Mouse (Mus musculus) hindbrain, embryonic 16.5 days (tissue): Measurements from ENCODE around the gene Foxred1. TPM values are rescaled to one million over a fixed set of nuclear protein-coding genes. Genes with fewer than 3 reads are reported as not detected.

Source experiments
- ATAC-seq: fragments of 200-750 bp; cut with Nextera tagmentation; 2 replicates; pipeline ENCODE4 v1.8.0; 2017; ENCODE audit warnings: moderate TSS enrichment, moderate library complexity
- H3K27ac ChIP-seq: fragments of 300-500 bp; sonication (generic); 2 replicates; pipeline ENCODE4 v1.5.1; 2014; ENCODE audit warnings: low read depth, mild to moderate bottlenecking, control low read depth, low read length, moderate library complexity
- H3K27me3 ChIP-seq: fragments of 300-500 bp; sonication (generic); replicated peaks from 2 replicates; pipeline ENCODE4 v1.6.1; 2014; ENCODE audit warnings: low read length; ENCODE audit not compliant: control insufficient read depth, insufficient read depth
- H3K36me3 ChIP-seq: fragments of 300-500 bp; sonication (generic); 2 replicates; pipeline ENCODE4 v1.6.1; 2014; ENCODE audit warnings: mild to moderate bottlenecking, low read length, moderate library complexity, mixed read lengths; ENCODE audit not compliant: control insufficient read depth, insufficient read depth
- H3K4me1 ChIP-seq: fragments of 300-500 bp; sonication (generic); 2 replicates; pipeline ENCODE4 v1.6.1; 2014; ENCODE audit warnings: low read depth, low read length; ENCODE audit not compliant: control insufficient read depth, insufficient read depth
- H3K4me2 ChIP-seq: fragments of 300-500 bp; sonication (generic); 2 replicates; pipeline ENCODE4 v1.6.1; 2014; ENCODE audit warnings: mild to moderate bottlenecking, low read length, control low read depth, moderate library complexity
- H3K4me3 ChIP-seq: fragments of 300-500 bp; sonication (generic); 2 replicates; pipeline ENCODE4 v1.5.1; 2014; ENCODE audit warnings: mild to moderate bottlenecking, low read length, control low read depth, moderate library complexity
- H3K9ac ChIP-seq: fragments of 300-500 bp; sonication (generic); 2 replicates; pipeline ENCODE4 v1.6.1; 2014; ENCODE audit warnings: low read depth, mild to moderate bottlenecking, control low read depth, low read length, moderate library complexity
- H3K9me3 ChIP-seq: fragments of 300-500 bp; sonication (generic); 2 replicates; pipeline ENCODE4 v1.6.1; 2014; ENCODE audit warnings: mild to moderate bottlenecking, low read length, moderate library complexity; ENCODE audit not compliant: control insufficient read depth
- WGBS: fragments of 180-500 bp; shearing (Covaris S2); extraction: QIAGEN DNeasy Blood & Tissue Kit; methylation state at CpG from one replicate; pipeline ENCODE4 v1.1.7; 2014; 5-methylcytosine and 5-hydroxymethylcytosine counted together
- polyA plus RNA-seq: library from polyadenylated mRNA; unstranded; fragments of >200 nt; fragmentation: Nextera tagmentation; extraction: Ambion mirVana; gene quantifications from 2 replicates; pipeline ENCODE4 v1.2.1, GENCODE M21; 2015

Foxred1 gene
- polyA plus RNA-seq, 1 experiment from 2014 or later, result 51.4 TPM

GRCm38 (mm10) chr9:35163011-35163690 lies 47.7 kb downstream of the Foxred1 start:
- H3K4me2 ChIP-seq, result no peak overlapping the region; the same call in 1 of the 2 replicates
- WGBS, result 78% methylated on average over 11 of the region's 11 CpGs
- no peaks in the 10 kb centered on the region for H3K9me3 ChIP-seq
- H3K36me3 ChIP-seq, result no peaks in the 10 kb centered on the region
- no peak overlapping the region for H3K27ac ChIP-seq
- H3K4me3 ChIP-seq, result no peak overlapping the region
- no peak overlapping the region for H3K9ac ChIP-seq
- H3K4me1 ChIP-seq, result peaks cover 3% of the 10 kb centered on the region; the same call in 1 of the 2 replicates
- H3K27me3 ChIP-seq, result no peaks in the 10 kb centered on the region
- ATAC-seq, result peak; percentile 73

- no peaks in the 10 kb centered on the region for H3K36me3 ChIP-seq
- no peak overlapping the region for H3K9ac ChIP-seq
- no peaks in the 10 kb centered on the region for H3K9me3 ChIP-seq
- no peak for ATAC-seq
- no peak overlapping the region for H3K4me3 ChIP-seq
- no peak overlapping the region for H3K27ac ChIP-seq
- 93% methylated on average over 7 of the region's 7 CpGs for WGBS
- no peak overlapping the region for H3K4me2 ChIP-seq
- no peaks in the 10 kb centered on the region for H3K27me3 ChIP-seq
- H3K4me1 ChIP-seq, result no peaks in the 10 kb centered on the region
Observed at GRCm38 (mm10) chr9:35161721-35162120, 49.1 kb downstream of the Foxred1 start.

- Histone ChIP-seq H3K36me3 (no peaks in the 10 kb centered on the region), H3K27ac (no peak overlapping the region), H3K9ac (no peak overlapping the region), H3K4me1 (no peaks in the 10 kb centered on the region), H3K4me3 (no peak overlapping the region), H3K4me2 (no peak overlapping the region), H3K9me3 (no peaks in the 10 kb centered on the region), H3K27me3 (no peaks in the 10 kb centered on the region)
- ATAC-seq, result no peak
- WGBS, result 73% methylated on average over 2 of the region's 2 CpGs
Observed at GRCm38 (mm10) chr9:35160662-35161061, 50.2 kb downstream of the Foxred1 start.

- no peak for ATAC-seq
- Histone ChIP-seq H3K27me3 (no peaks in the 10 kb centered on the region), H3K4me2 (no peak overlapping the region), H3K27ac (no peak overlapping the region), H3K9ac (no peak overlapping the region), H3K36me3 (no peaks in the 10 kb centered on the region), H3K4me3 (no peak overlapping the region), H3K4me1 (no peaks in the 10 kb centered on the region), H3K9me3 (no peaks in the 10 kb centered on the region)
- 84% methylated on average over 3 of the region's 3 CpGs for WGBS
Observed at GRCm38 (mm10) chr9:35158477-35158876, 52.4 kb downstream of the Foxred1 start.

- no peaks in the 10 kb centered on the region for H3K36me3 ChIP-seq
- H3K27me3 ChIP-seq, result no peaks in the 10 kb centered on the region
- no peak overlapping the region for H3K27ac ChIP-seq
- no peak for ATAC-seq
- no peaks in the 10 kb centered on the region for H3K4me1 ChIP-seq
- H3K4me3 ChIP-seq, result no peak overlapping the region
- WGBS, result 91% methylated on average over 4 of the region's 4 CpGs
- no peak overlapping the region for H3K4me2 ChIP-seq
- no peaks in the 10 kb centered on the region for H3K9me3 ChIP-seq
- H3K9ac ChIP-seq, result no peak overlapping the region
Observed at GRCm38 (mm10) chr9:35156862-35157261, 54.0 kb downstream of the Foxred1 start.

GRCm38 (mm10) chr9:35156002-35156710 lies 54.7 kb downstream of the Foxred1 start:
- ATAC-seq, result no peak

More at GRCm38 (mm10) chr9:35156002-35156710, 54.7 kb downstream of the Foxred1 start:
- H3K27me3 ChIP-seq, result no peaks in the 10 kb centered on the region
- H3K36me3 ChIP-seq, result no peaks in the 10 kb centered on the region
- whole genome bisulfite sequencing, result 95% methylated on average over 5 of the region's 5 CpGs
- no peak overlapping the region for H3K4me2 ChIP-seq
- no peaks in the 10 kb centered on the region for H3K4me1 ChIP-seq
- no peak overlapping the region for H3K27ac ChIP-seq
- no peaks in the 10 kb centered on the region for H3K9me3 ChIP-seq
- no peak overlapping the region for H3K4me3 ChIP-seq
- no peak overlapping the region for H3K9ac ChIP-seq

Other genes starting within 250 kb of the Foxred1 start
- 15.1 and 16.1 TPM in 2 replicates for gene St3gal4, start 91.8 kb downstream of the Foxred1 start, polyA plus RNA-seq
- gene Dcps, start 35.0 kb downstream of the Foxred1 start, polyA plus RNA-seq, result 73.5 and 74.4 TPM in 2 replicates
- 63.4 and 71.8 TPM in 2 replicates for gene Srpr, start 10.9 kb downstream of the Foxred1 start, polyA plus RNA-seq
- 4.5 and 5.8 TPM in 2 replicates for gene Tirap, start 10.8 kb downstream of the Foxred1 start, polyA plus RNA-seq
- 46.6 and 48.5 TPM in 2 replicates for gene Fam118b, start 56.8 kb upstream of the Foxred1 start, polyA plus RNA-seq
- 17.6 and 20.0 TPM in 2 replicates for gene Rpusd4, start 56.8 kb upstream of the Foxred1 start, polyA plus RNA-seq
- 2.9 and 3.7 TPM in 2 replicates for gene Cdon, start 210.1 kb upstream of the Foxred1 start, polyA plus RNA-seq